Mouse (Mus musculus): ENCODE data around the gene Gm595. TPM values are rescaled to one million over a fixed set of nuclear protein-coding genes. Genes with fewer than 3 reads are reported as not detected.
A peak's percentile ranks its signal among the peaks of the same experiment; 100 is the strongest.

Gene Gm595
- not detected in 2 replicates for polyA plus RNA-seq (2012; rRNA removed)
- not detected in 2 replicates for polyA plus RNA-seq (2014; fragmentation: Nextera tagmentation; extraction: Ambion mirVana)

- no peak within 1 kb of the TSS for H3K4me2 ChIP-seq (replicated peaks; ENCODE audit: low read depth, low read length, severe bottlenecking)
- H3K9me3 ChIP-seq (ENCODE audit: control insufficient read depth, low read length) = no peaks in the 10 kb centered on the region
- H3K4me3 ChIP-seq (replicated peaks; ENCODE audit: low read length) = no peak within 1 kb of the TSS
- no peak within 1 kb of the TSS for H3K27ac ChIP-seq (replicated peaks; ENCODE audit: low read depth, low read length)
- H3K9ac ChIP-seq (ENCODE audit: low read depth, low read length, severe bottlenecking) = no peak within 1 kb of the TSS
- WGBS = 83% methylated on average over 11 of the region's 13 CpGs
- TF ChIP-seq POLR2A (IDR thresholded peaks at IDR 0.05; ENCODE audit: borderline replicate concordance, extremely low read depth, insufficient read depth, insufficient read length) = no peak
- no peak for DNase-seq (ENCODE audit: low spot score)
- no peaks in the 10 kb centered on the region for H3K27me3 ChIP-seq (ENCODE audit: control insufficient read depth, insufficient read depth, low read length)
- ATAC-seq (ENCODE audit: low FRiP score, low read depth) = no peak
- H3K4me1 ChIP-seq (ENCODE audit: control insufficient read depth, insufficient read depth, low read length) = no peaks in the 10 kb centered on the region
- H3K36me3 ChIP-seq (ENCODE audit: control insufficient read depth, insufficient read depth, low read length) = no peaks in the 10 kb centered on the region
Measured at GRCm38 (mm10) chrX:48877613-48878012, at the start of gene Gm595. Gene Gm595, minus strand, starts transcription at chrX:48877713.

GRCm38 (mm10) chrX:48908421-48908820, 30.9 kb upstream of the Gm595 start:
- ATAC-seq (ENCODE audit: low FRiP score, low read depth) (no peak), DNase-seq (ENCODE audit: low spot score) (no peak)
- Histone ChIP-seq H3K4me2 (replicated peaks; ENCODE audit: low read depth, low read length, severe bottlenecking) (no peak overlapping the region), H3K27me3 (ENCODE audit: control insufficient read depth, insufficient read depth, low read length) (no peaks in the 10 kb centered on the region), H3K36me3 (ENCODE audit: control insufficient read depth, insufficient read depth, low read length) (no peaks in the 10 kb centered on the region), H3K9me3 (ENCODE audit: control insufficient read depth, low read length) (no peaks in the 10 kb centered on the region), H3K4me1 (ENCODE audit: control insufficient read depth, insufficient read depth, low read length) (no peaks in the 10 kb centered on the region), H3K4me3 (replicated peaks; ENCODE audit: low read length) (no peak overlapping the region), H3K9ac (ENCODE audit: low read depth, low read length, severe bottlenecking) (no peak overlapping the region), H3K27ac (replicated peaks; ENCODE audit: low read depth, low read length) (no peak overlapping the region)
- WGBS = 78% methylated on average over 4 of the region's 4 CpGs
- no peak for TF ChIP-seq POLR2A (IDR thresholded peaks at IDR 0.05; ENCODE audit: borderline replicate concordance, extremely low read depth, insufficient read depth, insufficient read length)

- no peak overlapping the region for H3K9ac ChIP-seq (ENCODE audit: low read depth, low read length, severe bottlenecking)
- 80% methylated on average over 3 of the region's 3 CpGs for WGBS
- ATAC-seq (ENCODE audit: low FRiP score, low read depth) (no peak), DNase-seq (ENCODE audit: low spot score) (no peak)
- H3K27ac ChIP-seq (replicated peaks; ENCODE audit: low read depth, low read length) = no peak overlapping the region
- no peaks in the 10 kb centered on the region for H3K36me3 ChIP-seq (ENCODE audit: control insufficient read depth, insufficient read depth, low read length)
- no peak overlapping the region for H3K4me3 ChIP-seq (replicated peaks; ENCODE audit: low read length)
- H3K4me1 ChIP-seq (ENCODE audit: control insufficient read depth, insufficient read depth, low read length) = no peaks in the 10 kb centered on the region
- H3K27me3 ChIP-seq (ENCODE audit: control insufficient read depth, insufficient read depth, low read length) = no peaks in the 10 kb centered on the region
- no peak for TF ChIP-seq POLR2A (IDR thresholded peaks at IDR 0.05; ENCODE audit: borderline replicate concordance, extremely low read depth, insufficient read depth, insufficient read length)
- no peak overlapping the region for H3K4me2 ChIP-seq (replicated peaks; ENCODE audit: low read depth, low read length, severe bottlenecking)
- no peaks in the 10 kb centered on the region for H3K9me3 ChIP-seq (ENCODE audit: control insufficient read depth, low read length)
Measured at GRCm38 (mm10) chrX:48903744-48904143, 26.2 kb upstream of the Gm595 start.

GRCm38 (mm10) chrX:48899555-48899954, 22.0 kb upstream of the Gm595 start:
- Histone ChIP-seq H3K27ac (replicated peaks; ENCODE audit: low read depth, low read length) (no peak overlapping the region), H3K4me3 (replicated peaks; ENCODE audit: low read length) (no peak overlapping the region), H3K9me3 (ENCODE audit: control insufficient read depth, low read length) (no peaks in the 10 kb centered on the region), H3K36me3 (ENCODE audit: control insufficient read depth, insufficient read depth, low read length) (no peaks in the 10 kb centered on the region), H3K9ac (ENCODE audit: low read depth, low read length, severe bottlenecking) (no peak overlapping the region), H3K4me2 (replicated peaks; ENCODE audit: low read depth, low read length, severe bottlenecking) (no peak overlapping the region), H3K4me1 (ENCODE audit: control insufficient read depth, insufficient read depth, low read length) (no peaks in the 10 kb centered on the region), H3K27me3 (ENCODE audit: control insufficient read depth, insufficient read depth, low read length) (no peaks in the 10 kb centered on the region)
- DNase-seq (ENCODE audit: low spot score) (peak; percentile 18), ATAC-seq (ENCODE audit: low FRiP score, low read depth) (no peak)
- WGBS = 48% methylated on average over 5 of the region's 5 CpGs
- TF ChIP-seq POLR2A (IDR thresholded peaks at IDR 0.05; ENCODE audit: borderline replicate concordance, extremely low read depth, insufficient read depth, insufficient read length) = no peak

- Histone ChIP-seq H3K9me3 (ENCODE audit: control insufficient read depth, low read length) (no peaks in the 10 kb centered on the region), H3K4me3 (replicated peaks; ENCODE audit: low read length) (no peak overlapping the region), H3K27me3 (ENCODE audit: control insufficient read depth, insufficient read depth, low read length) (no peaks in the 10 kb centered on the region), H3K4me1 (ENCODE audit: control insufficient read depth, insufficient read depth, low read length) (no peaks in the 10 kb centered on the region), H3K4me2 (replicated peaks; ENCODE audit: low read depth, low read length, severe bottlenecking) (no peak overlapping the region), H3K27ac (replicated peaks; ENCODE audit: low read depth, low read length) (no peak overlapping the region), H3K36me3 (ENCODE audit: control insufficient read depth, insufficient read depth, low read length) (no peaks in the 10 kb centered on the region), H3K9ac (ENCODE audit: low read depth, low read length, severe bottlenecking) (no peak overlapping the region)
- TF ChIP-seq POLR2A (IDR thresholded peaks at IDR 0.05; ENCODE audit: borderline replicate concordance, extremely low read depth, insufficient read depth, insufficient read length) = no peak
- ATAC-seq (ENCODE audit: low FRiP score, low read depth) = no peak
- WGBS = 61% methylated on average over 6 of the region's 6 CpGs
- DNase-seq (ENCODE audit: low spot score) = no peak
Measured at GRCm38 (mm10) chrX:48896803-48897202, 19.3 kb upstream of the Gm595 start.

GRCm38 (mm10) chrX:48893946-48894345, 16.4 kb upstream of the Gm595 start:
- TF ChIP-seq POLR2A (IDR thresholded peaks at IDR 0.05; ENCODE audit: borderline replicate concordance, extremely low read depth, insufficient read depth, insufficient read length) = no peak
- no peaks in the 10 kb centered on the region for H3K36me3 ChIP-seq (ENCODE audit: control insufficient read depth, insufficient read depth, low read length)
- no peak overlapping the region for H3K4me3 ChIP-seq (replicated peaks; ENCODE audit: low read length)
- H3K9ac ChIP-seq (ENCODE audit: low read depth, low read length, severe bottlenecking) = no peak overlapping the region
- no peak overlapping the region for H3K4me2 ChIP-seq (replicated peaks; ENCODE audit: low read depth, low read length, severe bottlenecking)
- no peaks in the 10 kb centered on the region for H3K4me1 ChIP-seq (ENCODE audit: control insufficient read depth, insufficient read depth, low read length)
- H3K27ac ChIP-seq (replicated peaks; ENCODE audit: low read depth, low read length) = no peak overlapping the region
- DNase-seq (ENCODE audit: low spot score) (no peak), ATAC-seq (ENCODE audit: low FRiP score, low read depth) (no peak)
- H3K27me3 ChIP-seq (ENCODE audit: control insufficient read depth, insufficient read depth, low read length) = no peaks in the 10 kb centered on the region
- 84% methylated on average over 3 of the region's 3 CpGs for WGBS
- no peaks in the 10 kb centered on the region for H3K9me3 ChIP-seq (ENCODE audit: control insufficient read depth, low read length)

All from limb, embryonic 14.5 days (tissue).